Mouse (Mus musculus) retina, adult 2 months (tissue): ENCODE measurements around the gene Vmn1r152.
"Not testable (repeated sequence)": the region's sequence is repeated elsewhere in the genome, so short reads cannot be mapped to it uniquely, and the experiment has no call there.

ENCODE experiments used
- DNase-seq: peaks from one replicate; pipeline ENCODE4 v3.0.0-alpha.2; 2012; ENCODE audit warnings: low read depth, low spot score

Gene Vmn1r152

GRCm38 (mm10) chr7:22522667-22523066 lies at the start of gene Vmn1r152:
Vmn1r152 (plus strand) TSS chr7:22522967.
- not testable (repeated sequence) for DNase-seq

GRCm38 (mm10) chr7:22499578-22499977 lies 23.2 kb upstream of the Vmn1r152 start, which contains the start of gene Vmn1r151:
Vmn1r151 (minus strand) TSS chr7:22499678.
- DNase-seq: not testable (repeated sequence)

GRCm38 (mm10) chr7:22534787-22535186 lies 12.0 kb downstream of the Vmn1r152 start, which contains the start of gene Gm8677:
Gm8677 (minus strand) TSS chr7:22534887.
- DNase-seq: not testable (repeated sequence)

GRCm38 (mm10) chr7:22565243-22565642 lies 42.5 kb downstream of the Vmn1r152 start, which contains the start of gene Gm4201:
Gm4201 (minus strand) TSS chr7:22565343.
- DNase-seq: not testable (repeated sequence)
